Mouse (Mus musculus) liver, embryonic 16.5 days (tissue): Measurements from ENCODE around the gene Spo11. TPM values are rescaled to one million over a fixed set of nuclear protein-coding genes. Genes with fewer than 3 reads are reported as not detected.

ENCODE experiments used
- ATAC-seq: fragments of 200-750 bp; cut with Nextera tagmentation; 2 replicates; pipeline ENCODE4 v1.8.0; 2017; ENCODE audit warnings: low read depth, mild to moderate bottlenecking, moderate number of reproducible peaks, moderate library complexity
- H3K27ac ChIP-seq: fragments of 300-500 bp; sonication (generic); 2 replicates; pipeline ENCODE4 v1.5.1; 2014; ENCODE audit warnings: mild to moderate bottlenecking, low read length
- H3K27me3 ChIP-seq: fragments of 300-500 bp; sonication (generic); 2 replicates; pipeline ENCODE4 v1.6.1; 2014; ENCODE audit warnings: low read depth, low read length, mixed read lengths; ENCODE audit not compliant: control insufficient read depth, insufficient read depth
- H3K36me3 ChIP-seq: fragments of 300-500 bp; sonication (generic); 2 replicates; pipeline ENCODE4 v1.6.1; 2014; ENCODE audit warnings: mild to moderate bottlenecking; ENCODE audit not compliant: control insufficient read depth, insufficient read depth
- H3K4me1 ChIP-seq: fragments of 300-500 bp; sonication (generic); 2 replicates; pipeline ENCODE4 v1.6.1; 2014; ENCODE audit warnings: low read depth, low read length, mixed read lengths; ENCODE audit not compliant: control insufficient read depth
- H3K4me2 ChIP-seq: fragments of 300-500 bp; sonication (generic); 2 replicates; pipeline ENCODE4 v1.6.1; 2014; ENCODE audit warnings: low read depth, low read length, mixed read lengths
- H3K4me3 ChIP-seq: fragments of 300-500 bp; sonication (generic); 2 replicates; pipeline ENCODE4 v1.5.1; 2014; ENCODE audit warnings: low read depth, mild to moderate bottlenecking, low read length
- H3K9ac ChIP-seq: fragments of 300-500 bp; sonication (generic); 2 replicates; pipeline ENCODE4 v1.6.1; 2014; ENCODE audit warnings: low read depth, low read length
- H3K9me3 ChIP-seq: fragments of 300-500 bp; sonication (generic); replicated peaks from 2 replicates; pipeline ENCODE4 v1.6.1; 2016; ENCODE audit warnings: low read length; ENCODE audit not compliant: control insufficient read depth
- WGBS: fragments of 180-500 bp; shearing (Covaris S2); extraction: QIAGEN DNeasy Blood & Tissue Kit; methylation state at CpG from one replicate; pipeline ENCODE4 v1.1.7; 2014; ENCODE audit not compliant: insufficient replicate concordance; 5-methylcytosine and 5-hydroxymethylcytosine counted together
- polyA plus RNA-seq: library from polyadenylated mRNA; unstranded; fragments of >200 nt; fragmentation: Nextera tagmentation; extraction: Ambion mirVana; gene quantifications from 2 replicates; pipeline ENCODE4 v1.2.1, GENCODE M21; 2015

Spo11 gene
- polyA plus RNA-seq, 1 experiment from 2014 or later = not detected

DNA sequence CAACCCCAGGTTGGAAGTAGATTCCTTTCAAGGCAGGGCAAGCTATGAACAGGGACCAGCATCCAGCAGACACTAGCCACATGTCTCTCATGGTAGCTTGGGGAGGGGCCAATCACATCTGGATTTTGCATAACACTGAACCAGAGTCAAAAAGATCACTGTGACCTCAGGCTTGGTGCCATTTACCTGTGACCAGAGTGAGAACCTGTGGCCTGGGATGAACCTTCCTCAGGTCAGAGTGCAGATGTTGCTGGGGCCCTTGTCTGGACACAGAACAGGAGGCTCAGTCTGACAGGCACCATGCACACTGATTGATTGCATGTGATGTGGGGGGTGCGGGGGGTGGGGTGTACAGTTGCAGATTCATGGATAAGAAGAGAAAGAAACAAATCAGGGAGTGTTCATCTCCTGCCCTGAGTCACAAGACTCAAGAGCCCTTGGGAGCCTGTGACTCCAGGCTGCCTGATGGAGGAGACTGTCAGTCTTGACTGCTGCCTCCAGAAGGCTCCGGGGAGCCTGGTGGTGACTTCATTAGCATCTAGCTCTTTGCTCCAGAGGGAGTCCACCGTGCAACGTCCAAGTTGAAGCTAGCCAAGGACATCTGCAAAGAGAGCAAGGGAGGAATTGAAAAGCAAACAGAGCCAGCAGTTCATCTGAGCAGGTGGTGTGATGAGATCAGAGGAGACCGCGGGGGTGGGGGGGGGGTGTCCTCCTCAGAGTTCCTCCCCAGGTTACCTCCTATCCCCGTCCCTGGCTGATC, 3.5 kb upstream of the Spo11 start:
- Histone ChIP-seq H3K36me3 (no peaks in the 10 kb centered on the region), H3K27ac (no peak overlapping the region), H3K4me2 (no peak overlapping the region), H3K9ac (no peak overlapping the region), H3K27me3 (no peaks in the 10 kb centered on the region), H3K4me1 (peaks cover 2% of the 10 kb centered on the region; the same call in 1 of the 2 replicates), H3K4me3 (no peak overlapping the region), H3K9me3 (no peaks in the 10 kb centered on the region)
- 27% methylated on average over 7 of the region's 7 CpGs for WGBS
- ATAC-seq = no peak

DNA sequence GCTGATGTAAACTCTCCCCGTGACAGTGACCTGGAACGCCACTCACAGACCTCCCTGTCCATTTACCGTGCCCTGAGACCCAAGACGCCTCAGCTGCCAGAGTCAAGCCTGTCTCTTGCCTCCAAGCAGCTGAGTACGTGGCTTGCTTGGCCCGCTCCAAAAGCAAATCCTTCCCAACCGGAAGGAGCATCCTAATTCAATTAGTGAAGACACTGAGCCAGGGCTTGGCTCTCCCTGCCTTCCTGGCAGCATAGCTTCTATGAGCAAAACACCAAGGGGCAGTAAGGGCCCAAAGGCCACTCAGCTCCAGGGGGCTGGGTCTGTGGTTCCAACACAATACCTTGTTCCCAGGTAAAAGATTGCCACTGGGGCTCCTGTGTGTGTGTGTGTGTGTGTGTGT, 2.8 kb upstream of the Spo11 start:
- Histone ChIP-seq H3K4me3 (no peak overlapping the region), H3K27me3 (no peaks in the 10 kb centered on the region), H3K27ac (no peak overlapping the region), H3K9ac (no peak overlapping the region), H3K4me2 (no peak overlapping the region), H3K36me3 (no peaks in the 10 kb centered on the region), H3K9me3 (no peaks in the 10 kb centered on the region), H3K4me1 (peaks cover 2% of the 10 kb centered on the region; the same call in 1 of the 2 replicates)
- ATAC-seq = no peak
- WGBS = 56% methylated on average over 7 of the region's 7 CpGs

DNA sequence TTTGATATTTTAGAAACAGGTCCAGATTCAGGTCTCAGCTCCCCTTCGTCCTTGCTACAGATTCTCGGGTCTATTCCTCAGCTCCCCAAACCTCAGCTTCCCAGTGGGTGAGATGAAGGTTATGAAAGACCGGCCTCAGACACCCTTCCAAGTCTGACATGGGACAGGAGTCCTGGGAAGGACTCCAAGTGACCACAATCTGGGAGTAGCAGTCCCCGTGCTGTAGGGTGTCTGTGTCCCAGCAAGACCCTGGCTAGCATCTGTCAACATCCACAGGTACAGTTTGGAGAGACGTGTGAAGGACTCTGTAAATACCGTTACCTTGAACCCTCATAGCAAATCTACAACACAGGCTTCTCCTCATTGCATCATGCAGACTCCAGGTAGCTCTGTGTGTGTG, 2.3 kb upstream of the Spo11 start:
- Histone ChIP-seq H3K9ac (no peak overlapping the region), H3K4me2 (no peak overlapping the region), H3K9me3 (no peaks in the 10 kb centered on the region), H3K4me3 (no peak overlapping the region), H3K4me1 (peaks cover 2% of the 10 kb centered on the region; the same call in 1 of the 2 replicates), H3K36me3 (no peaks in the 10 kb centered on the region), H3K27me3 (no peaks in the 10 kb centered on the region), H3K27ac (no peak overlapping the region)
- peak; percentile 9; the same call in 1 of the 2 replicates for ATAC-seq
- 66% methylated on average over 6 of the region's 6 CpGs for WGBS

DNA sequence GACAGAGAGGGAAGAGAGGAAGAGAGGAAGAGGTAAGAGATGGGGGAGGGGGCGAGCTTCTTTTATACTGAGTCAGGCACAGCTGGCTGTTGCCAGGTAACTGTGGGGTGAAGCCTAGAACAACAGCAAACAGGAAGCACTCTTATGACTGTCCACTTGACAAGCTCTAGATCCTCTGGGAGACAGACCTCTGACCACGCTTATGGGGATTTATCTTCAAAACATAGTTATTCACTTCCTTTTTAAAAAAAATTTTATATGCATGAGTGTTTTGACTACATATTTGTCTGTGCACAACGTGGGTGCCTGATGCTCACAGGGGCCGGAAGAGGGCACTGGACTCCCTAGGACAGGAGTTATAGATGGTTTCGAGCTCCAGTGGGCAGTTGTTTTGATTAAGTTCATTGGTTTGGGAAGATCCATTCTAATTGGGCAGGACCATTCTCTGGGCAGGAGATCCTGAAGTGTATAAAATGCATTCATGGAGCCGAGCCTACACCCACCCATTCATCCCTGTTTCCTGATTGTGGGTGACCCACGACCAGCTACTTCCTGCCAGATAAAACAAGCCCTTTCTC, 750 bp upstream of the Spo11 start:
- Histone ChIP-seq H3K4me1 (peaks cover 2% of the 10 kb centered on the region; the same call in 1 of the 2 replicates), H3K9me3 (no peaks in the 10 kb centered on the region), H3K4me3 (no peak overlapping the region), H3K9ac (no peak overlapping the region), H3K27me3 (no peaks in the 10 kb centered on the region), H3K4me2 (peak overlapping the region; percentile 24; the same call in 1 of the 2 replicates), H3K27ac (no peak overlapping the region), H3K36me3 (no peaks in the 10 kb centered on the region)
- ATAC-seq = no peak
- WGBS = 12% methylated on average over 7 of the region's 7 CpGs

DNA sequence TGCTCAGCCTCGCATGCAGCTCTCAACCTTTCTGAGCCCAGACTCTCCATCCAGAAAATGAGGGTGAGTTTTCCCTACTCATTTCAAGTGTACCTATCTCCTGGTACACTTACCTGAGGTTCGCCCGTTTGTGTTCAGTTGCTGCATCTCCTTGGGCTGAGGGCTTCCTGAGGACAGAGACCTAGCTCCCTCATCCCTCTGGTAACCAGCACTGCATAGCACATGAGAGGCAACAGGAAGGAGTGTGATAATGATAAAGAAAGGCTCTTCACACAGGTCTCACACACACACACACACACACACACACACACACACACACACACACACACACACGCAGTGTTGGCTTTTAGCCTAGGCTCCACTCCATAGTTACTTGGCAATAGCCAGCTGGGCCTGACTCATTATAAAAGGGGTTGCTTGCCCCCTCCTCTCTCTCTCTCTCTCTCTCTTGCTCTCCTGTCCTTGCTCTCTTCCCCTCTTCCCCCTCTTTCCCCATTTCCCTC, 682 bp downstream of the Spo11 start:
- no peaks in the 10 kb centered on the region for H3K36me3 ChIP-seq
- no peaks in the 10 kb centered on the region for H3K27me3 ChIP-seq
- ATAC-seq = no peak
- 31% methylated on average over 4 of the region's 4 CpGs for WGBS
- H3K9me3 ChIP-seq = no peaks in the 10 kb centered on the region
- no peak overlapping the region for H3K27ac ChIP-seq
- no peak overlapping the region for H3K9ac ChIP-seq
- H3K4me2 ChIP-seq = no peak overlapping the region
- peaks cover 2% of the 10 kb centered on the region; the same call in 1 of the 2 replicates for H3K4me1 ChIP-seq
- H3K4me3 ChIP-seq = no peak overlapping the region

DNA sequence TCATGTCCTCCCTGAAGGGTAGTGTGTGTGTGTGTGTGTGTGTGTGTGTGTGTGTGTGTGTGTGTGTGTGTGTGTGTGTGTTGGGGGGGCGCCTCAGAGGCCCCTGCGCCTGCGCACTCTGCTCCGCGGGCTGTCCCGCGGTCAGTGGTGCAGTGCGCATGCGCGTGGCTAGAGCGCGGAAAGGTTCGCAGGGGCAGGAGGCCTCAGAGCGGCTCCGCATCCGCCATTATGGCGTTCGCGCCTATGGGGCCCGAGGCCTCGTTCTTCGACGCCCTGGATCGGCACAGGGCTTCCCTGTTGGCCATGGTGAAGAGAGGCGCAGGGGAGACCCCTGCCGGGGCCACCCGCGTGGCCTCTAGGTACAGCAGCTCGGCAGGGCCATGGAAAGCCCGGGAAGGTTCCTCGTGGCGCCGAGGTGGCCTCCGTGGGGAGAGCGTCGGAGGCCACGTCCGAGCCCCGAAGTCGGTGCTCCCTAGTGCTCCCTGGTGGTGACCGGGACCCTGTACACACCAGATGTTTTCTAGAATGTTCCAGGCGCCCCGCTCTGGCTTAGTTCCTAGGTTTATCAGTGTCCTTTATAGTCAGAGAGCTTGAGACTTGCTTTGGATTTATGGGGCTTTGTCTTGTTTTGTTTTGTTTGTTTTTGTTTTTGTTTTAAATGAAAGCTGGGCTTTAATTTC, 2.3 kb downstream of the Spo11 start:
- H3K4me1 ChIP-seq = peaks cover 2% of the 10 kb centered on the region; the same call in 1 of the 2 replicates
- WGBS = 89% methylated on average over 43 of the region's 43 CpGs
- no peak overlapping the region for H3K27ac ChIP-seq
- H3K9ac ChIP-seq = no peak overlapping the region
- no peak for ATAC-seq
- H3K4me3 ChIP-seq = no peak overlapping the region
- H3K4me2 ChIP-seq = no peak overlapping the region
- H3K27me3 ChIP-seq = no peaks in the 10 kb centered on the region
- H3K9me3 ChIP-seq = no peaks in the 10 kb centered on the region
- no peaks in the 10 kb centered on the region for H3K36me3 ChIP-seq

DNA sequence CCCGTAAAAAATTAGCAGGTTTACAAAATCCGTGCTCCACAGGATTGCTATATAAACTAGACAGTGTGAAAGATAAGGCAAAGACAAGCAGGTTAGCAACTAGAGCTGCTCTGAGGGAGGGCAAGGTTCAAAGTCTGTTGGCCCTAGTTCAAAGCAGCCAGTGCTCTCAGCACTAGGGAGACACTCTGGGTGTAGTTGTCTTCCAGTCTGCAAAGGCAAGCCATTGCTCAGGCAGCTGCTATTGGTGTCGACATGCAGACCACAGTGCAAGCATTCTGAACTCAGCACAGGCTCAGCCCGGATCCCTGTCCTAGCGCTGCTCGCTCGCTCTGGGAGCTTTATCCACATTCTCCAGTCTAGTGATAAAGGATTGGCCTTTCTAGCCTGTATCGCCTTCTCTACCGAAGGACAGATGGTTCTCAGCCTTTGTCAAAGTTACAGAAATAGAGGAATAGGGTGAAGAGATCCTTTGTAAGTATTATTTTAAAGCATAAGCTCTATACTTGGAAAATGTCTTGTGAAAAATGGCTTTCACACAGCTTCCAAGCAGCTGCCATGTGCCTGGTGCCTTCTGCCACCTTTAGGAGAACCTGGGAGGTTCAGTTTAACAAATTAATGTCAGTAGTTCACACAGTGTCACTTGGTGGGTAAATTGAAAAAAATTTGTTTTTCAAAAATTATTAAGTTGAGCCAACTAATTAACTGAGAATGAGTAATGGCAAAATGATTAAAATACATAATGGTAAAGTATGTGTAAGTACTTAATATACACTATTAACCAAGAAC, 5.5 kb downstream of the Spo11 start:
- Histone ChIP-seq H3K4me2 (no peak overlapping the region), H3K9me3 (no peaks in the 10 kb centered on the region), H3K4me1 (no peaks in the 10 kb centered on the region), H3K27ac (no peak overlapping the region), H3K36me3 (no peaks in the 10 kb centered on the region), H3K9ac (no peak overlapping the region), H3K27me3 (no peaks in the 10 kb centered on the region), H3K4me3 (no peak overlapping the region)
- ATAC-seq = peak; percentile 75
- 60% methylated on average over 9 of the region's 9 CpGs for WGBS

DNA sequence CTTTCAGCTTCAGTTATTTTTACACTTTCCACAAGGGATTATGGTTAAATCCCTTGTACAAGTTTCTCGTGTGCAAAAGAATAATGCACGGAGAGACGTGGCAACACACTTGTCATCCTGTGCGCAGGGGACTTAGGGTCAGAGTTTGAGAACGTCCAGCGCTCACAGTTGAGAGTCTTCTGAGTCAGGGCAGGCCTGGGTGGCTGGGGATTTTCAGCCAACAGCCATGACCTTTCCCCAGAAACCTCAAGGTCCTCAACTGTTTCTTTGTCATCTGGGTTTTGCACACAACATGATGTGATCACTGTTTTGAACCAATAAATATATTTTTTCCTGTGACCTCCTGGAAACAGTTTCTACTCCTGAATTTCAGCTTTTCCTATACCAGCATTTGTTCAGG, 12.7 kb downstream of the Spo11 start:
- ATAC-seq = no peak
- H3K4me3 ChIP-seq = no peak overlapping the region
- H3K27me3 ChIP-seq = no peaks in the 10 kb centered on the region
- H3K36me3 ChIP-seq = no peaks in the 10 kb centered on the region
- H3K4me1 ChIP-seq = no peaks in the 10 kb centered on the region
- H3K4me2 ChIP-seq = no peak overlapping the region
- WGBS = 75% methylated on average over 6 of the region's 6 CpGs
- no peak overlapping the region for H3K27ac ChIP-seq
- H3K9ac ChIP-seq = no peak overlapping the region
- H3K9me3 ChIP-seq = no peaks in the 10 kb centered on the region
